Mouse (Mus musculus) liver, adult 2 months (tissue): Measurements from ENCODE around the gene Nrbf2.
A peak's percentile ranks its signal among the peaks of the same experiment; 100 is the strongest.

Experiments
- CTCF ChIP-seq: fragments of 200-500 bp; IDR thresholded peaks from 2 replicates; pipeline ENCODE4 v1.5.1; 2011; ENCODE audit warnings: low read depth, low read length, control low read depth
- POLR2A ChIP-seq: fragments of 200-500 bp; IDR thresholded peaks from 2 replicates; pipeline ENCODE4 v1.6.1; 2011; ENCODE audit warnings: low read length, control low read depth; ENCODE audit not compliant: insufficient read depth; ENCODE audit errors: extremely low read depth

- no peak for TF ChIP-seq CTCF
- TF ChIP-seq POLR2A, result 0 out of 2 replicates have a peak, but pooled peaks have one; percentile 47
These were observed at the start of gene Nrbf2 for GRCm38 (mm10) chr10:67285176-67285814.
